Mouse (Mus musculus): ENCODE data around the gene Klhl29. TPM values are rescaled to one million over a fixed set of nuclear protein-coding genes. Genes with fewer than 3 reads are reported as not detected.

Gene Klhl29
- polyA plus RNA-seq, 1 experiment: not detected

DNA sequence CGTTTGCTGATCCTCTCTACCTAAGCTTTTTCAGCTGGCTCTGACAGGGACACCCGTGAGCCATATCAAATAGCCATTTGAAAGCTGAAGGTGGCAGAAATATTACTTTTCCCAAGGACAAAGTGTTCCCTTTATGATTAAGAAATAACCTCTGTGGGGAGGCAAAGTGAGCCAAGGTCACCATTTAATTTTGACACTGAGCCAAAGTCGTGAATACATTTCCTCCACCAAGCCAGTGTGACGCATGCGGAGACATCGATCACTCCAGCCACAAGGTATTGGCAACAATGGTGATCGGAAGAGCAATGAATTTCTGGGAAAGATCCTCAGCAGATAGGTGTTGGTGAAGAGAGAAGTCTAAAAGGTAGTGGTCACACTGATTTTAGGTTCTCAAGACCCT, 83.2 kb downstream of the Klhl29 start:
- Histone ChIP-seq H3K79me3 (ENCODE audit: low read depth) (no peaks in the 10 kb centered on the region), H3K79me2 (ENCODE audit: control insufficient read depth, insufficient read depth) (no peaks in the 10 kb centered on the region), H3K27me3 (ENCODE audit: control insufficient read depth, insufficient read depth, insufficient read length) (no peaks in the 10 kb centered on the region), H3ac (ENCODE audit: control insufficient read depth, insufficient read length, low read depth) (no peak overlapping the region), H3K36me3 (ENCODE audit: control insufficient read depth, insufficient read depth) (no peaks in the 10 kb centered on the region), H3K4me3 (ENCODE audit: insufficient read depth, poor library complexity, severe bottlenecking) (no peak overlapping the region)
- TF ChIP-seq FOSL1 (IDR thresholded peaks at IDR 0.05; ENCODE audit: insufficient read depth, low read length, poor library complexity, severe bottlenecking): no peak
- no peak for TF ChIP-seq MAX (IDR thresholded peaks at IDR 0.05)
- no peak for TF ChIP-seq CEBPB (IDR thresholded peaks at IDR 0.05; ENCODE audit: low read depth)
- TF ChIP-seq MYOD1 (IDR thresholded peaks at IDR 0.05; ENCODE audit: control insufficient read depth, insufficient read length, low read depth): no peak
- no peak for TF ChIP-seq MYOG (IDR thresholded peaks at IDR 0.05; ENCODE audit: control insufficient read depth, extremely low read depth, insufficient read length)
- TF ChIP-seq CTCF (IDR thresholded peaks at IDR 0.05; ENCODE audit: control insufficient read depth, insufficient read depth, insufficient read length): no peak
- TF ChIP-seq USF1 (IDR thresholded peaks at IDR 0.05; ENCODE audit: low read depth): no peak

DNA sequence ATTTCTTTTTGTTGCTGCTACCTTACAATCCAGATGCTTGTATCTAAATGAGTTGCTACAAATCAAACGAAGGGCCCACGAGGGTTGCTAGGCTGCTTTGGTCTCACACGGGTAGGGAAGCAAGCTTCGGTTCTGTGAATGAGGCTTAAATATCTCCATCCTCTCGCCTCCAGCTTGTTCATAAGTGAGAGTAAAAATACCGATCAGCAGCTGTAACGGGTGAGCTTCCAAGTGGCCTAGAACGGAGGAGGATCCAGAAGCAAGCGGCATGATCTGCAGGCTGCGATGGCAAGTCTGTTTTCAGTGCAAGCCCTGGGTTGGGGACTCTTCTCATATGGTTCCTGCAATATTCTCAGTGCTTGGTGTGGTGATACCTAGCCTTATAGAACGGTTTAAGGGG, 89.9 kb downstream of the Klhl29 start:
- TF ChIP-seq MYOD1 (IDR thresholded peaks at IDR 0.05; ENCODE audit: control insufficient read depth, insufficient read length, low read depth) (no peak), FOSL1 (IDR thresholded peaks at IDR 0.05; ENCODE audit: insufficient read depth, low read length, poor library complexity, severe bottlenecking) (no peak), CEBPB (IDR thresholded peaks at IDR 0.05; ENCODE audit: low read depth) (no peak)
- Histone ChIP-seq H3K4me3 (ENCODE audit: insufficient read depth, poor library complexity, severe bottlenecking) (no peak overlapping the region), H3K79me3 (ENCODE audit: low read depth) (no peaks in the 10 kb centered on the region), H3K79me2 (ENCODE audit: control insufficient read depth, insufficient read depth) (no peaks in the 10 kb centered on the region), H3ac (ENCODE audit: control insufficient read depth, insufficient read length, low read depth) (no peak overlapping the region), H3K36me3 (ENCODE audit: control insufficient read depth, insufficient read depth) (no peaks in the 10 kb centered on the region), H3K27me3 (ENCODE audit: control insufficient read depth, insufficient read depth, insufficient read length) (no peaks in the 10 kb centered on the region)

DNA sequence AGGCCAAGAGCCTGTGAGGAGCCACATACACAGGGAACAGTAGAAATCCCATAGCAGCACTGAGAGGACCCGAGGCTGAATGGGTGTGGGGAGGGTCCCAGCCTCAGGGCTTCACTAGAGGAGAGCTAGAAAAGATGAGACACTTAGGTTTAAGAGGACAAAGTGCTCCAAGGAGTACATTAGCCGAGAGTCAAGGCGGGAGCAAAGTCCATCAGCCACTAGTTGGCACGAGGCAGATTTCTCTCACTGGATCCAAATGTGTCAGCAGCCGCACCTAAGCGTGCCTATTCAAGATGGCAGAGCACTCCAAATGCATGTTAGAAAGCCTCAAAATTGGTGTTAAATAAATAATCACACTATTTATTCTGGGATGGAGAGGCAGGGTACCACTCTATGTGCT, 90.5 kb downstream of the Klhl29 start:
- Histone ChIP-seq H3K27me3 (ENCODE audit: control insufficient read depth, insufficient read depth, insufficient read length) (no peaks in the 10 kb centered on the region), H3K4me3 (ENCODE audit: insufficient read depth, poor library complexity, severe bottlenecking) (no peak overlapping the region), H3K79me3 (ENCODE audit: low read depth) (no peaks in the 10 kb centered on the region), H3K36me3 (ENCODE audit: control insufficient read depth, insufficient read depth) (no peaks in the 10 kb centered on the region), H3K79me2 (ENCODE audit: control insufficient read depth, insufficient read depth) (no peaks in the 10 kb centered on the region), H3ac (ENCODE audit: control insufficient read depth, insufficient read length, low read depth) (no peak overlapping the region)
- TF ChIP-seq MYOD1 (IDR thresholded peaks at IDR 0.05; ENCODE audit: control insufficient read depth, insufficient read length, low read depth) (no peak), USF1 (IDR thresholded peaks at IDR 0.05; ENCODE audit: low read depth) (no peak), FOSL1 (IDR thresholded peaks at IDR 0.05; ENCODE audit: insufficient read depth, low read length, poor library complexity, severe bottlenecking) (no peak), MAX (IDR thresholded peaks at IDR 0.05) (no peak), MYOG (IDR thresholded peaks at IDR 0.05; ENCODE audit: control insufficient read depth, extremely low read depth, insufficient read length) (no peak), CEBPB (IDR thresholded peaks at IDR 0.05; ENCODE audit: low read depth) (no peak), CTCF (IDR thresholded peaks at IDR 0.05; ENCODE audit: control insufficient read depth, insufficient read depth, insufficient read length) (no peak)

DNA sequence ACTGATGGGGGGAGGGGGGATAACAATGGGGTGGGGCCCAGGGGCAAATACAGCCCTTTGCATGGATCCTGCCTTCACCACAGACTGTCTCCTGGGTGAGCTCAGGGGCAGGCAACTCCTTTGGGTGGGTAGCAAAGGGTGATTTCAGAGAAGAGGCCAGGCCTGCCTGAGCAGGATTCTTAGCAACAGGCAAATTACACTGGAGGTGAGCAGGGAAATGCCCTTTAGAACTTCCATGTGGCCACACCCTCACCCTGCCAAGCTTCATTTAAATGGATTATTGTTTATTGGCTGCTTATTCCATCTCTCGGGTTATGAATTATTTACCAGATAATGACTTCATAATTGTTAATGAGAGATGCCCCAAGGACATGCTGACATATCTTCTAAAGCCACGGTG, 91.8 kb downstream of the Klhl29 start:
- no peaks in the 10 kb centered on the region for H3K79me3 ChIP-seq (ENCODE audit: low read depth)
- H3ac ChIP-seq (ENCODE audit: control insufficient read depth, insufficient read length, low read depth): no peak overlapping the region
- no peak overlapping the region for H3K4me3 ChIP-seq (ENCODE audit: insufficient read depth, poor library complexity, severe bottlenecking)
- no peaks in the 10 kb centered on the region for H3K36me3 ChIP-seq (ENCODE audit: control insufficient read depth, insufficient read depth)
- no peak for TF ChIP-seq CEBPB (IDR thresholded peaks at IDR 0.05; ENCODE audit: low read depth)
- TF ChIP-seq CTCF (IDR thresholded peaks at IDR 0.05; ENCODE audit: control insufficient read depth, insufficient read depth, insufficient read length): no peak
- TF ChIP-seq MYOG (IDR thresholded peaks at IDR 0.05; ENCODE audit: control insufficient read depth, extremely low read depth, insufficient read length): no peak
- H3K79me2 ChIP-seq (ENCODE audit: control insufficient read depth, insufficient read depth): no peaks in the 10 kb centered on the region
- H3K27me3 ChIP-seq (ENCODE audit: control insufficient read depth, insufficient read depth, insufficient read length): no peaks in the 10 kb centered on the region

DNA sequence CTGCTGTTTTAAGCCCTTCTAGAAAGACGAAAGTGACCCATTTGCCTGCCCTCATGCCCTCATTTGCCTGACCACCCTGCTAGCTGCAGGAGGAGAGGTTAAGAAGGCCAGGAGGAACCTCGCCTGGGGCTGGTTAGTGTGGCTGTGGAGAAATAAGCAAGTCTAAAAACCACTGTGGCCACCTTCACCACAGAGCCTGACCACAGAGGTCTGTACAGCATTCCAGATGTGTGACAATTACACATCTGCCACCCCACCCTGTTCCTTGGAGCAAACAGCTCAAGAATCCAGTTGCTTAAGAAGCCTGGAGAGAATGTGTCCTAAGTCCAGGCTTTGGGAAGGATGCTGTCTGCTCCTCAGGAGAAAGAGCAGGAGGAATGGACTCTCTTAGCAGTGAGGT, 92.9 kb downstream of the Klhl29 start:
- no peaks in the 10 kb centered on the region for H3K36me3 ChIP-seq (ENCODE audit: control insufficient read depth, insufficient read depth)

DNA sequence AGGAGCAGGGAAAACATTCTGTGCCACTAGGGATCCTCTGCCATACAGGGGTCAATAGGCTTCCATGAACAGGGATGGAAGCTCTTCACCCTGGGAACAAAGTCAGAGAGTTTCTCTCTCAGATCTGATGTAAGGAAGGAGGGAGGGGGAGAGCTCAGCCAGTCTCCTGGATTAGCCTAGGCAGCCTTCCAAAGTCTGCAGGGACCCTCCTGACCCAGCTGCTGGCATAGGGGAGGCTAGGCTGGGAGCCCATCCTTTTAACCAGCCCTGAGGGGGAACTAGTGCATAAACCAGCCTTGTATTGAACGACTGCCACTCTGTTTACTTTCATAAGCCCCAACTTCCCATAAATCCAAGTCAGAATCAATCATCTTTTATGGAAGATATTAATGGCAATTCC, 95.6 kb downstream of the Klhl29 start:
- H3K4me3 ChIP-seq (ENCODE audit: insufficient read depth, poor library complexity, severe bottlenecking): no peak overlapping the region
- H3K79me2 ChIP-seq (ENCODE audit: control insufficient read depth, insufficient read depth): no peaks in the 10 kb centered on the region
- no peaks in the 10 kb centered on the region for H3K36me3 ChIP-seq (ENCODE audit: control insufficient read depth, insufficient read depth)
- no peaks in the 10 kb centered on the region for H3K27me3 ChIP-seq (ENCODE audit: control insufficient read depth, insufficient read depth, insufficient read length)
- no peak overlapping the region for H3ac ChIP-seq (ENCODE audit: control insufficient read depth, insufficient read length, low read depth)
- TF ChIP-seq CEBPB (IDR thresholded peaks at IDR 0.05; ENCODE audit: low read depth) (no peak), FOSL1 (IDR thresholded peaks at IDR 0.05; ENCODE audit: insufficient read depth, low read length, poor library complexity, severe bottlenecking) (no peak), MAX (IDR thresholded peaks at IDR 0.05) (no peak), MYOD1 (IDR thresholded peaks at IDR 0.05; ENCODE audit: control insufficient read depth, insufficient read length, low read depth) (no peak), MYOG (IDR thresholded peaks at IDR 0.05; ENCODE audit: control insufficient read depth, extremely low read depth, insufficient read length) (no peak), CTCF (IDR thresholded peaks at IDR 0.05; ENCODE audit: control insufficient read depth, insufficient read depth, insufficient read length) (no peak), USF1 (IDR thresholded peaks at IDR 0.05; ENCODE audit: low read depth) (no peak)
- no peaks in the 10 kb centered on the region for H3K79me3 ChIP-seq (ENCODE audit: low read depth)

More for the DNA sequence above, 92.9 kb downstream of the Klhl29 start:
- no peak for TF ChIP-seq CTCF (IDR thresholded peaks at IDR 0.05; ENCODE audit: control insufficient read depth, insufficient read depth, insufficient read length)
- no peak for TF ChIP-seq MYOG (IDR thresholded peaks at IDR 0.05; ENCODE audit: control insufficient read depth, extremely low read depth, insufficient read length)
- TF ChIP-seq USF1 (IDR thresholded peaks at IDR 0.05; ENCODE audit: low read depth): no peak
- no peak for TF ChIP-seq MYOD1 (IDR thresholded peaks at IDR 0.05; ENCODE audit: control insufficient read depth, insufficient read length, low read depth)
- no peak for TF ChIP-seq FOSL1 (IDR thresholded peaks at IDR 0.05; ENCODE audit: insufficient read depth, low read length, poor library complexity, severe bottlenecking)
- TF ChIP-seq CEBPB (IDR thresholded peaks at IDR 0.05; ENCODE audit: low read depth): no peak
- TF ChIP-seq MAX (IDR thresholded peaks at IDR 0.05): no peak
- Histone ChIP-seq H3K79me2 (ENCODE audit: control insufficient read depth, insufficient read depth) (no peaks in the 10 kb centered on the region), H3K4me3 (ENCODE audit: insufficient read depth, poor library complexity, severe bottlenecking) (no peak overlapping the region), H3K79me3 (ENCODE audit: low read depth) (no peaks in the 10 kb centered on the region), H3ac (ENCODE audit: control insufficient read depth, insufficient read length, low read depth) (no peak overlapping the region), H3K27me3 (ENCODE audit: control insufficient read depth, insufficient read depth, insufficient read length) (no peaks in the 10 kb centered on the region)

All from C2C12 (cell line).